Comparison of ENCODE assay signal across 8 mouse cellular contexts in the genomic region with DNA sequence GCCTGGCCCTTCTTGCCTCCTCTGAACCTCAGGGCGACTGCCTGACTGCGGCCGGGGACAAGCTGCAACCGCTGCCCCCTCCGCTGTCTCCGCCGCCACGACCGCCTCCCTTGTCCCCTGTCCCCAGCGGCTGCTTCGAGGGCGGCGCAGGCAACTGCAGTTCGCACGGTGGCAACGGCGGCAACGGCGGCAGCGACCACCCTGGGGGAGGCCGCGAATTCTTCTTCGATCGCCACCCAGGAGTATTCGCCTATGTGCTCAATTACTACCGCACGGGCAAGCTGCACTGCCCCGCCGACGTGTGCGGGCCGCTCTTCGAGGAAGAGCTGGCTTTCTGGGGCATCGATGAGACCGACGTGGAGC. TPM values are rescaled to one million over a fixed set of nuclear protein-coding genes. Genes with fewer than 3 reads are reported as not detected.
DNase-seq lines count a peak whose midpoint lies in the region; ATAC-seq and TF ChIP-seq lines count a peak whose summit lies in the region.

No protein-coding gene starts in this region.

- peak; percentile 19; the same call in 1 of the 2 replicates for TF ChIP-seq CTCF in layer of hippocampus, adult 2 months (conservative IDR thresholded peaks at IDR 0.05)

- TF ChIP-seq POLR2A in limb, embryonic 14.5 days (IDR thresholded peaks at IDR 0.05; ENCODE audit: borderline replicate concordance, extremely low read depth, insufficient read depth, insufficient read length), result no peak

- peak overlapping the region; percentile 72 for H3K4me3 ChIP-seq in layer of hippocampus, adult 2 months
- peak overlapping the region; percentile 65 for H3K4me3 ChIP-seq in heart, embryonic 16.5 days (ENCODE audit: low read length)
- peak overlapping the region; percentile 46 for H3K4me3 ChIP-seq in limb, embryonic 14.5 days (replicated peaks; ENCODE audit: low read length)

- peak overlapping the region; percentile 86; the same call in 1 of the 2 replicates for H3K27ac ChIP-seq in layer of hippocampus, adult 2 months
- no peak overlapping the region for H3K27ac ChIP-seq in heart, embryonic 16.5 days (ENCODE audit: low read length)
- H3K27ac ChIP-seq in limb, embryonic 14.5 days (replicated peaks; ENCODE audit: low read depth, low read length), result no peak overlapping the region

- 0 out of 2 replicates have a peak, but pooled peaks cover 5% of the 10 kb centered on the region for H3K4me1 ChIP-seq in heart, embryonic 16.5 days (ENCODE audit: control insufficient read depth, insufficient read depth, low read length)
- H3K4me1 ChIP-seq in limb, embryonic 14.5 days (ENCODE audit: control insufficient read depth, insufficient read depth, low read length), result peaks cover 6% of the 10 kb centered on the region; the same call in 1 of the 2 replicates

- H3K27me3 ChIP-seq in heart, embryonic 16.5 days (ENCODE audit: control insufficient read depth, insufficient read depth, low read length), result peaks cover 25% of the 10 kb centered on the region
- peaks cover 48% of the 10 kb centered on the region for H3K27me3 ChIP-seq in limb, embryonic 14.5 days (ENCODE audit: control insufficient read depth, insufficient read depth, low read length)

- H3K4me2 ChIP-seq in heart, embryonic 16.5 days (ENCODE audit: low read depth, low read length), result peak overlapping the region; percentile 96
- H3K4me2 ChIP-seq in limb, embryonic 14.5 days (replicated peaks; ENCODE audit: low read depth, low read length, severe bottlenecking), result peak overlapping the region; percentile 88

- DNase-seq in layer of hippocampus, adult 2 months (ENCODE audit: low spot score in 2 of 2), result no peak
- DNase-seq in layer of hippocampus, adult 9-11 months, result no peak
- DNase-seq in embryo, embryonic 10 days (ENCODE audit: low spot score), result peak; percentile 54
- no peak for DNase-seq in limb, embryonic 14.5 days (ENCODE audit: low spot score)
- peak; percentile 75 for DNase-seq in retina, postnatal 1 day
- no peak for DNase-seq in spleen, postnatal 36 days (ENCODE audit: low spot score in 2 of 2)

- no peaks in the 10 kb centered on the region for H3K36me3 ChIP-seq in heart, embryonic 16.5 days (ENCODE audit: control insufficient read depth, insufficient read depth)
- no peaks in the 10 kb centered on the region for H3K36me3 ChIP-seq in limb, embryonic 14.5 days (ENCODE audit: control insufficient read depth, insufficient read depth, low read length)

- no peaks in the 10 kb centered on the region for H3K9me3 ChIP-seq in heart, embryonic 16.5 days (replicated peaks; ENCODE audit: control insufficient read depth, low read length)
- H3K9me3 ChIP-seq in limb, embryonic 14.5 days (ENCODE audit: control insufficient read depth, low read length), result no peaks in the 10 kb centered on the region

- WGBS in heart, embryonic 16.5 days, result 1% methylated on average over 35 of the region's 36 CpGs
- WGBS in limb, embryonic 14.5 days, result 1% methylated on average over 36 of the region's 36 CpGs

- H3K9ac ChIP-seq in heart, embryonic 16.5 days (ENCODE audit: low read length), result peak overlapping the region; percentile 6; the same call in 1 of the 2 replicates
- peak overlapping the region; percentile 38; the same call in 1 of the 2 replicates for H3K9ac ChIP-seq in limb, embryonic 14.5 days (ENCODE audit: low read depth, low read length, severe bottlenecking)

- no peak for ATAC-seq in heart, embryonic 16.5 days (replicated peaks; ENCODE audit: extremely low read depth, insufficient read depth, low FRiP score)
- ATAC-seq in limb, embryonic 14.5 days (ENCODE audit: low FRiP score, low read depth), result no peak
- ATAC-seq in monocyte, adult 5-6 weeks (replicated peaks; ENCODE audit: insufficient number of reproducible peaks, low FRiP score, low TSS enrichment, poor library complexity, severe bottlenecking), result no peak

RNA-seq across cellular contexts. Expression of gene Kcnc2, which starts 0.9 kb away (rescaled TPM):
- 10 to 100 TPM; 80.7 to 83.5 TPM for total RNA-seq in layer of hippocampus, adult 2 months (2021)
- 1.4 and 2.1 TPM in 2 replicates for polyA plus RNA-seq in heart, embryonic 16.5 days (2015; fragmentation: Nextera tagmentation; extraction: Ambion mirVana)
- polyA plus RNA-seq in limb, embryonic 14.5 days (2012; rRNA removed), result 0.57 and 0.76 TPM in 2 replicates
- polyA plus RNA-seq in limb, embryonic 14.5 days (2014; fragmentation: Nextera tagmentation; extraction: Ambion mirVana), result 0.53 and 0.54 TPM in 2 replicates
- not detected in 3 replicates for total RNA-seq in monocyte, adult 5-6 weeks (2017)

Comparison
In these comparisons a context has a peak if more than half of its experiments do, and no peak if none do; other contexts are left out.
1. DNase-seq: peak in embryo, embryonic 10 days (single experiment) and retina, postnatal 1 day (single experiment); none in layer of hippocampus, adult 2 months (0 of 2), layer of hippocampus, adult 9-11 months (single experiment), limb, embryonic 14.5 days (single experiment) and spleen, postnatal 36 days (0 of 2).
2. RNA of gene Kcnc2, which starts 0.9 kb away (total RNA-seq): 80.7 to 83.5 TPM in layer of hippocampus, adult 2 months; not detected in monocyte, adult 5-6 weeks; every median in the first group is over 10 times any median in the second.
3. Peak in every context shown above with its lines, with median percentiles within 50 percentile points of each other: H3K4me3 ChIP-seq.